Mouse (Mus musculus): ENCODE measurements around the gene Tyro3.

GRCm38 (mm10) chr2:119800876-119801846 lies 3.6 kb downstream of the Tyro3 start:
- TF ChIP-seq HCFC1 (IDR thresholded peaks at IDR 0.05; ENCODE audit: borderline replicate concordance, insufficient read depth, low read length) (no peak), ZNF384 (IDR thresholded peaks at IDR 0.05; ENCODE audit: low read depth, low read length) (no peak), CHD2 (IDR thresholded peaks at IDR 0.05; ENCODE audit: low read depth, low read length) (no peak)

All from ES-E14 (cell line).